Mouse (Mus musculus): ENCODE data around the gene Kalrn. TPM values are rescaled to one million over a fixed set of nuclear protein-coding genes. Genes with fewer than 3 reads are reported as not detected.

The Kalrn gene
- polyA plus RNA-seq, 1 experiment from 2014 or later = 14.0 TPM

- no peak overlapping the region for H3K27ac ChIP-seq
- H3K4me3 ChIP-seq = no peak overlapping the region
- no peaks in the 10 kb centered on the region for H3K27me3 ChIP-seq
- ATAC-seq (ENCODE audit: low FRiP score, low read depth) = no peak
- H3K4me1 ChIP-seq = peaks cover 21% of the 10 kb centered on the region
- H3K9ac ChIP-seq = no peak overlapping the region
- no peak overlapping the region for H3K4me2 ChIP-seq (replicated peaks)
- no peaks in the 10 kb centered on the region for H3K9me3 ChIP-seq
- WGBS = 34% methylated on average over 2 of the region's 2 CpGs
- peaks cover 32% of the 10 kb centered on the region for H3K36me3 ChIP-seq
Observed at GRCm38 (mm10) chr16:34231146-34231545, 342.2 kb downstream of the Kalrn start.

DNA sequence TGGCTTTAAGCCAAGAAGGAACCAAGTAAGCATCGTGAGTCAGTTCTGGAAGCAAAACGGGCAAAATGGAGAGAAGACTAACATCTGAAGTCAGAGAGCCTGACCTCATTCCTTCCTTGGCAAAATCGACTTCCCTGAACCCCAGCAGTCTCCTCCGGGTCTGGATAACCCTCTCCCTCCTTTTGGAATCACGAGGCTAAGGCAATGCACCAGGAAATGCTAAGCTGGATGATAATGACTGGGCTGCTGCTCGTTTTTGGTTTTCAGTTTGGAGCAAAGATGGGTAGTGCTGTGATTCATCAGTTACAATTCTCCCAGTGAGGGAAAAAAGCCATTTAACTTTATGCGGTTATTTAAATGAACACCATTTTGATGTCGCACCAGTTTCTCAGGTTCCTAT, 344.0 kb downstream of the Kalrn start:
- Histone ChIP-seq H3K4me1 (peaks cover 17% of the 10 kb centered on the region), H3K27me3 (no peaks in the 10 kb centered on the region), H3K9ac (no peak overlapping the region), H3K27ac (no peak overlapping the region), H3K36me3 (peaks cover 30% of the 10 kb centered on the region), H3K4me3 (no peak overlapping the region), H3K9me3 (no peaks in the 10 kb centered on the region), H3K4me2 (replicated peaks) (no peak overlapping the region)
- ATAC-seq (ENCODE audit: low FRiP score, low read depth) = no peak
- WGBS = 55% methylated on average over 8 of the region's 8 CpGs

DNA sequence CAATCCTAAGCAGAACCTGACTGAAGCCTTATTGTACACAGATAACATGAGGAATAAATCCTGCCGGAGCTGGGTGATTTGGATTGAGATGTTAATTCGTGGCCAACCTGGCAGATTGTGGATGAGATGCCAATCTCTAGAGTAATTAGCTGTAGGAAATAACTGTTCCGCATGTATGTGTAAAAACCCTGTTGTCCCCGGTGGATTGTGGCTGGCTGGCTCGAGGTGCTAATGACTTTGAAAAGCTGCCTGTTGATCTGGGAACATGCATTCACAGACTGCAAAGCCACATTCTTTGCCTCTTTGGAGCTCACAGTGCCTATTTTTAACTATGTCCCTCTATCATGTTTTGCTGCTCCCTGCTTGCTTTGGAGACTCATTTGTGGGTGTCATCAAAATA, 344.7 kb downstream of the Kalrn start:
- Histone ChIP-seq H3K27me3 (no peaks in the 10 kb centered on the region), H3K36me3 (peaks cover 24% of the 10 kb centered on the region), H3K4me3 (no peak overlapping the region), H3K4me1 (peaks cover 17% of the 10 kb centered on the region), H3K9ac (no peak overlapping the region), H3K27ac (no peak overlapping the region), H3K4me2 (replicated peaks) (no peak overlapping the region), H3K9me3 (no peaks in the 10 kb centered on the region)
- no peak for ATAC-seq (ENCODE audit: low FRiP score, low read depth)
- WGBS = 34% methylated on average over 5 of the region's 5 CpGs

DNA sequence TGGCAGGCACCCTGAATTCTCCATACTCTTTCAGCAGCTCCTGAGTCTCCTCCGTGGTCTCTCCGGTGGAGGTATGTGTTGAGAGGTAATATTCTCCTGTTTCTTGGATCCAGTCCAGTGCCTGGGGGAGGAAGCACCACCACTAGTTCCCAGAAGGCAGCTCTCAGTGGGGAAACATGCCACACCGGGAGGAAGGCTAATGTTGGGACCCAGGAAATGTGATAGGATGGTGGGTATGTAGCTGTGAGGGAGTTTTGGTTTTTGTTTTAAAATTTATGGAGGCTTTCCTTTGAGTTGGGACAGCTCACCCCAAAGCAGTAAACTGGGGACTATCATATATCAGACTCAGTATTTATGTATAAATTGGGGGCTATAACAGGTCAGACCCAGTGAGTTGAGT, 361.2 kb downstream of the Kalrn start:
- Histone ChIP-seq H3K9ac (no peak overlapping the region), H3K4me2 (replicated peaks) (no peak overlapping the region), H3K4me3 (no peak overlapping the region), H3K4me1 (0 out of 2 replicates have a peak, but pooled peaks cover 3% of the 10 kb centered on the region), H3K27ac (no peak overlapping the region), H3K27me3 (no peaks in the 10 kb centered on the region), H3K9me3 (no peaks in the 10 kb centered on the region), H3K36me3 (peaks cover 50% of the 10 kb centered on the region)
- WGBS = 64% methylated on average over 3 of the region's 3 CpGs
- ATAC-seq (ENCODE audit: low FRiP score, low read depth) = no peak

- WGBS = 79% methylated on average over 12 of the region's 12 CpGs
- H3K4me3 ChIP-seq = no peak overlapping the region
- no peaks in the 10 kb centered on the region for H3K9me3 ChIP-seq
- no peak overlapping the region for H3K4me2 ChIP-seq (replicated peaks)
- no peaks in the 10 kb centered on the region for H3K27me3 ChIP-seq
- H3K4me1 ChIP-seq = 0 out of 2 replicates have a peak, but pooled peaks cover 1% of the 10 kb centered on the region
- peaks cover 44% of the 10 kb centered on the region for H3K36me3 ChIP-seq
- H3K9ac ChIP-seq = no peak overlapping the region
- no peak for ATAC-seq (ENCODE audit: low FRiP score, low read depth)
- no peak overlapping the region for H3K27ac ChIP-seq
Observed at GRCm38 (mm10) chr16:34211243-34211642, 362.1 kb downstream of the Kalrn start.

- H3K4me2 ChIP-seq (replicated peaks) = no peak overlapping the region
- no peaks in the 10 kb centered on the region for H3K4me1 ChIP-seq
- no peaks in the 10 kb centered on the region for H3K9me3 ChIP-seq
- no peaks in the 10 kb centered on the region for H3K27me3 ChIP-seq
- no peak overlapping the region for H3K4me3 ChIP-seq
- peaks cover 48% of the 10 kb centered on the region for H3K36me3 ChIP-seq
- H3K9ac ChIP-seq = no peak overlapping the region
- ATAC-seq (ENCODE audit: low FRiP score, low read depth) = no peak
- no peak overlapping the region for H3K27ac ChIP-seq
- 64% methylated on average over 5 of the region's 5 CpGs for WGBS
Observed at GRCm38 (mm10) chr16:34208748-34209147, 364.6 kb downstream of the Kalrn start.

DNA sequence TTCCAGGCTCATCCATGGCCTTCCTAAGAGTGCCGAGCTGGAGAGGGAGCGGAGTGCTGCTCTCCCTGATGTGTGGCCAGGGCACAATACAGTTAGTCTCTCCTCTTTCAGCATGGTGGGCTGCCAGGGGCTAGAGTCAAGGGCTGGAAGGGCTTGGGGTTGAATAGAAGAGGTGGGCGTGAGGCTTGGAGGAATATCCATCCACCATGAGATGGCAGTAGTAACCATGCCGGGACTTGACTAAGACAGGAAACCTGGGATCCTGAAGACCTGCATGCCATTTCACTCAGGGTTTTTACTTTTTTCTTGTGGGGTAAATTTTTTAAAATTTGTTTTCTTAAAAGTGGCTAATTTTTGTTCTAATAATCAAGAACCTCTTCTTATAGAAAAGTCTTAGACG, 365.4 kb downstream of the Kalrn start:
- H3K27me3 ChIP-seq = no peaks in the 10 kb centered on the region
- 93% methylated on average over 5 of the region's 5 CpGs for WGBS
- peaks cover 51% of the 10 kb centered on the region for H3K36me3 ChIP-seq
- ATAC-seq (ENCODE audit: low FRiP score, low read depth) = no peak
- no peaks in the 10 kb centered on the region for H3K9me3 ChIP-seq
- no peak overlapping the region for H3K4me2 ChIP-seq (replicated peaks)
- no peaks in the 10 kb centered on the region for H3K4me1 ChIP-seq
- H3K27ac ChIP-seq = no peak overlapping the region
- H3K9ac ChIP-seq = no peak overlapping the region
- H3K4me3 ChIP-seq = no peak overlapping the region

DNA sequence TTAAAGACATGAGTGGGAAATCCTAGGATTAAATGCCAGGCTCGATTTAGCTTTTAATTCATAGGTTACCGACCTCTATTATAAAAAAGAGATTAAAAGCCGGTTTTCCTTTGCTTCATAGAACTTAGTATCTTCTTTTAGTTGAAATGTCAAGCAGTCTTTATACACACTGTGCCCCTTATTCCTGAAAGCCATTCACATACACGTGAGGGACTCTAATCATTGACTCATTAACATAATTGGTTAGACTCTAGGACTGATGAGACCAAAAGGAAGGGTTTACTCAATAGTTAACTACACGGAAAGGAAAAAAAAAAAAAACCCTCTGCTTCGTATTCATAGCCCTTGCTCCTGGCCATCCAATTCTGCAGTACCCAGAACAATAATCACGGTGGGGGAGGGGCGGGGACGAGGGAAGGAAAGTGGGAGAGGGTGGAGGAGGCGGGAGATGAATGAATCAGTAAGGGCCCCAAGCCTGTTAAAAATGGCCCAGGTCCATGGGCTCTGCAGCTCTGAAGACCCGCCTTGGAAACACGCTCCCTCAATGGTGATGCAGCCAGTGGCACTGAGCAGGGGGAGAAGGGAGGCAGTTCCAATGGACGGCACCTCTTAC, 368.7 kb downstream of the Kalrn start:
- H3K27me3 ChIP-seq = no peaks in the 10 kb centered on the region
- H3K9ac ChIP-seq = no peak overlapping the region
- H3K4me1 ChIP-seq = peaks cover 8% of the 10 kb centered on the region; the same call in 1 of the 2 replicates
- H3K36me3 ChIP-seq = peaks cover 27% of the 10 kb centered on the region
- no peak for ATAC-seq (ENCODE audit: low FRiP score, low read depth)
- WGBS = 80% methylated on average over 13 of the region's 13 CpGs
- no peaks in the 10 kb centered on the region for H3K9me3 ChIP-seq
- H3K27ac ChIP-seq = no peak overlapping the region
- no peak overlapping the region for H3K4me3 ChIP-seq
- H3K4me2 ChIP-seq (replicated peaks) = no peak overlapping the region

- peaks cover 16% of the 10 kb centered on the region for H3K4me1 ChIP-seq
- peak overlapping the region; percentile 16; the same call in 1 of the 2 replicates for H3K4me2 ChIP-seq (replicated peaks)
- H3K27me3 ChIP-seq = peaks cover 11% of the 10 kb centered on the region
- H3K27ac ChIP-seq = peak overlapping the region; percentile 10; the same call in 1 of the 2 replicates
- ATAC-seq (ENCODE audit: low FRiP score, low read depth) = peak; percentile 61; the same call in 1 of the 2 replicates
- WGBS = 23% methylated on average over 6 of the region's 6 CpGs
- H3K36me3 ChIP-seq = peaks cover 28% of the 10 kb centered on the region
- H3K4me3 ChIP-seq = no peak overlapping the region
- no peak overlapping the region for H3K9ac ChIP-seq
- H3K9me3 ChIP-seq = no peaks in the 10 kb centered on the region
Observed at GRCm38 (mm10) chr16:34199543-34199942, 373.8 kb downstream of the Kalrn start.

DNA sequence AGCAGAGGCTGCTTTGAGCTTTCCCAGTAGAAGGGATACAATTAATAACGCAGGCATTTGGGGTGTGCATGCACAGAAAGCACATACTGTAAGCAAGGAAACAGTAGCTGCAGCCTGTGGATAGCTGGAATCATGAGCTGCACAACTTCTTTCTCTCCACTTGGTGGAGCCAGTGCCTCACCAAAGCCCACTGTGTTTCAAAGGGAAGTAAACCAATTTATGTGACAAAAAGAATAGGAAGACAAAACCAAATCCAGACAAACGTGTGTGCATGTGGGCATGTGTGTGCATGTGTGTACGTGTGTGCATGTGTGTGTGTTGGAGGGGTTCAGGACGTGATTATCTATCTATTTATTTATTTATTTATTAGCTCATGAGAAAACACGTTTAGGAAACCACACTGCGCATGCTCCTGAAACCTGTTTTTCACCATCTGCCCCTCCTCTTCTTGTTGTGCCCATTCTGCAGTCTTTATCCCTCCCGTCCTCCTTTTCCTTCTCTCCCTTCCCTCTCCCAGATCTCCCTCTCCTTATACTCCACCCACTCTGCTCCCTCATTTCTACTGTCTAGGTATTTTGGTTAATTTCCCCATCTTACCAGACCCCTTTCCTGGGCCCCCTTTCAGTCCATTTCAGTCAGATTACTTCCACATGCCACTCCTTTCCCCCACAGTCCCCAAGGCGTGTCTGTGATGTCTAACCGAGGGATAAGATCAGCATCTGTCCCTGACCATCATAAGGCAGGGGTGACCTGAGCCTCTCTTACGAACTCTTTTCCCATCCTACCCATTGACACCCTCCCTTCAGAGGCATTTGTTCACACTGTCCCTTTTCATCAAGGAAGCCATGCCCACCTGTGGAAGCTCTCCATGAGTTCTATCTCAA, 380.1 kb downstream of the Kalrn start:
- Histone ChIP-seq H3K9me3 (no peaks in the 10 kb centered on the region), H3K27me3 (peaks cover 8% of the 10 kb centered on the region), H3K4me3 (no peak overlapping the region), H3K27ac (no peak overlapping the region), H3K36me3 (peaks cover 27% of the 10 kb centered on the region), H3K4me1 (no peaks in the 10 kb centered on the region), H3K4me2 (replicated peaks) (no peak overlapping the region), H3K9ac (no peak overlapping the region)
- ATAC-seq (ENCODE audit: low FRiP score, low read depth) = no peak
- WGBS = 44% methylated on average over 10 of the region's 10 CpGs

DNA sequence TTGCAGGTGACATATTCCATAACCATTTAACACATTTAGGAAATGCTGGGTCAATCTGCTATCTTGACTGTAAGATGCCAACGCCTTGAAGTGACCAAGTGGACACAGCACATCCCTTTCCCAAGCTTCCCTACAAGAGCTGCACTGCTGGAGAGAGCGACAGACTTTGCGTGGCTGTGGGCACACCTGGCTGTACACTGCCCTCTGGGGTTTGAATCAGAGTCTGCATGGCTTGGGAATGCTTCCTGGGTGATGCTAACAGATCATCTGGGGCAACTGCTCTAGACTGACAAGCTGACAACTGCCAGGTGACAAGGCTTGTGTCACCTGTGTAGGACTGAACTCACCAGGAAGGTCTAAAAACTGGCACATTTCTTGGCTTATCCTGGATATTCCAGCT, 388.6 kb downstream of the Kalrn start:
- no peak overlapping the region for H3K27ac ChIP-seq
- no peaks in the 10 kb centered on the region for H3K9me3 ChIP-seq
- H3K4me2 ChIP-seq (replicated peaks) = no peak overlapping the region
- H3K4me3 ChIP-seq = no peak overlapping the region
- no peak overlapping the region for H3K9ac ChIP-seq
- 70% methylated on average over 3 of the region's 3 CpGs for WGBS
- peaks cover 30% of the 10 kb centered on the region for H3K36me3 ChIP-seq
- no peak for ATAC-seq (ENCODE audit: low FRiP score, low read depth)
- peaks cover 11% of the 10 kb centered on the region for H3K4me1 ChIP-seq
- H3K27me3 ChIP-seq = 0 out of 2 replicates have a peak, but pooled peaks cover 3% of the 10 kb centered on the region

GRCm38 (mm10) chr16:34183186-34183585, 390.1 kb downstream of the Kalrn start:
- WGBS = 72% methylated on average over 4 of the region's 4 CpGs
- Histone ChIP-seq H3K4me3 (no peak overlapping the region), H3K36me3 (peaks cover 27% of the 10 kb centered on the region), H3K4me1 (peaks cover 14% of the 10 kb centered on the region), H3K27ac (no peak overlapping the region), H3K9me3 (no peaks in the 10 kb centered on the region), H3K4me2 (replicated peaks) (no peak overlapping the region), H3K27me3 (0 out of 2 replicates have a peak, but pooled peaks cover 3% of the 10 kb centered on the region), H3K9ac (no peak overlapping the region)
- no peak for ATAC-seq (ENCODE audit: low FRiP score, low read depth)
